Mouse (Mus musculus) cortical plate, adult 2 months (tissue): ENCODE results near the gene Ctnnb1.

Source experiments
- CTCF ChIP-seq: fragments of 200-500 bp; IDR thresholded peaks from 2 replicates; pipeline ENCODE4 v1.5.1; 2011; ENCODE audit warnings: mild to moderate bottlenecking, control low read depth, low read length; ENCODE audit not compliant: insufficient read depth; ENCODE audit errors: extremely low read depth
- POLR2A ChIP-seq: fragments of 200-500 bp; IDR thresholded peaks from 2 replicates; pipeline ENCODE4 v1.6.1; 2011; ENCODE audit warnings: mild to moderate bottlenecking, low read length, control low read depth; ENCODE audit not compliant: insufficient read depth; ENCODE audit errors: extremely low read depth

DNA sequence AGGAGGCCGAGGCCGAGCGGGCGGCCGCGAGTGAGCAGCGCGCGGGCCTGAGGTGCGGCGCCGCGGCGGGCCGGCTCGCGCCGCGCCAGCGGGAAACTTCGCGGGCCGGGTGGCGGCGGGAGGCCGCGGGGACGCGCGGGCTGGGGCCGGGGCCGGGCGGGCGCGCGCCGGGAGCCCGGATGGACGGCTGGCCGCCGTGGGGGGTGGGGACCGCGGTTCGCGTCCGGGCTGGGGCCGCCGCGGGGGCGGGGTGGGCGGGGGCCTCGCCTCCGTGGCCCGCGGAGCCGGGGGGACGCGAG, 4.5 kb downstream of the Ctnnb1 start:
- no peak for TF ChIP-seq CTCF
- TF ChIP-seq POLR2A = no peak
